Mouse (Mus musculus) liver, embryonic 12.5 days (tissue): Measurements from ENCODE around the gene Tut7. TPM values are rescaled to one million over a fixed set of nuclear protein-coding genes. Genes with fewer than 3 reads are reported as not detected.
"Not testable (repeated sequence)": the region's sequence is repeated elsewhere in the genome, so short reads cannot be mapped to it uniquely, and the experiment has no call there.

ENCODE experiments used
- ATAC-seq: fragments of 200-750 bp; cut with Nextera tagmentation; 2 replicates; pipeline ENCODE4 v1.8.0; 2017; ENCODE audit warnings: moderate number of reproducible peaks, mild to moderate bottlenecking, moderate library complexity
- H3K27ac ChIP-seq: fragments of 300-500 bp; sonication (generic); 2 replicates; pipeline ENCODE4 v1.5.1; 2016; ENCODE audit warnings: mild to moderate bottlenecking
- H3K27me3 ChIP-seq: fragments of 300-500 bp; sonication (generic); replicated peaks from 2 replicates; pipeline ENCODE4 v1.6.1; 2016; ENCODE audit warnings: mild to moderate bottlenecking, moderate library complexity
- H3K36me3 ChIP-seq: fragments of 300-500 bp; sonication (generic); 2 replicates; pipeline ENCODE4 v1.6.1; 2016; ENCODE audit warnings: mild to moderate bottlenecking, moderate library complexity
- H3K4me1 ChIP-seq: fragments of 300-500 bp; sonication (generic); 2 replicates; pipeline ENCODE4 v1.6.1; 2016
- H3K4me2 ChIP-seq: fragments of 300-500 bp; sonication (generic); 2 replicates; pipeline ENCODE4 v1.6.1; 2016; ENCODE audit warnings: mild to moderate bottlenecking, moderate library complexity
- H3K4me3 ChIP-seq: fragments of 300-500 bp; sonication (generic); 2 replicates; pipeline ENCODE4 v1.5.1; 2016; ENCODE audit warnings: mild to moderate bottlenecking, moderate library complexity
- H3K9ac ChIP-seq: fragments of 300-500 bp; sonication (generic); 2 replicates; pipeline ENCODE4 v1.6.1; 2016; ENCODE audit warnings: mild to moderate bottlenecking, moderate library complexity
- H3K9me3 ChIP-seq: fragments of 300-500 bp; sonication (generic); replicated peaks from 2 replicates; pipeline ENCODE4 v1.6.1; 2016; ENCODE audit warnings: mild to moderate bottlenecking, moderate library complexity
- WGBS: fragments of 180-500 bp; shearing (Covaris S2); methylation state at CpG from one replicate; pipeline ENCODE4 v1.1.7; 2016; ENCODE audit not compliant: insufficient replicate concordance; 5-methylcytosine and 5-hydroxymethylcytosine counted together
- polyA plus RNA-seq: library from polyadenylated mRNA; unstranded; fragments of >200 nt; fragmentation: Nextera tagmentation; extraction: Ambion mirVana; gene quantifications from 2 replicates; pipeline ENCODE4 v1.2.1, GENCODE M21; 2016

Gene Tut7
- polyA plus RNA-seq, 1 experiment from 2014 or later, result 66.3 TPM

DNA sequence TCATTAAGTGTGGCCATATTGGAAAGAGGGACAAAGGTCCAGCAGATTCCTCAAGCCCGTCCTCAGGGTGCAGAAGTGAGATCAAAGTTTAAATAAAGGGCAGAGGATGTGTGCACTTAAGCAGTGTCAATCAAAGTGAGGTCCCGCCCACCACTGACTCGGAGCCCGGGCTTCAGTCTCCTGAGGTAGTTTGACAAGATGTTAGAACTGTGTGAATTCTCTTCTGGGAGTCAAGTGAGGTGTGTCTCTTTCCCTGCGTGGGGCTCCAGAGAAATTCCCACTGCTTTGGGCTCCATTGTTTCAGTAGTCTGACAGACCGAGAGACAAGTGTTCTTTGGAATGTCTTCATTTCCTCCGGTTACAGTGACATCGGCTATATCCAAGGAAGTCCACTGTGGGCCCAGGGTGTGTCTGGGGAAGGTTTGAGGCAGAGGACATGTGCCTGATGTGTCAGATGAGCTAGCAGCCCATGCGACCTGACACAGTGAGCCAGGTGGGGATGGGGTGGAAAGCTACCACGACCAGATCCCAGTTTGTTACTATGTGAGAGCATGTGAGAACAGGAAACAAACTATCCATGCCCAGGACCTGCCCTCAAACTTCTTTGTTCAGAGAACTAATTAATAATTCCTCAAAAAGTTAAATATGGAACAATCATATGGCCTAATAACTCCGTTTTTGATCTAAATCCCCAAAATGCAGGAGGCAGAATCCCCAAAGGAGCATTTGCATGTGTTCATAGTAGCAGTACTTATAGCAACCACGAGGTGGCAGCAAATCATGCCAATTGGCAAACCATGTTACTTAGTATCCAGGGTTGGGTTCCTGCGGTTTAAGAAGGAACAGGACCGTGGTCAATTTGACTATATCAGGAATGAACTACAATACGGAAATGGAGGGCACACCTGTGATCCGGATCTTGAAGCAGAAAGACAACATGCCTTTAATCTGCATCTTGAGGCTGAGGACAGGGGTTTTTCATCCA, 19.6 kb upstream of the Tut7 start:
- H3K4me1 ChIP-seq, result peaks cover 19% of the 10 kb centered on the region
- H3K27me3 ChIP-seq, result 0 out of 2 replicates have a peak, but pooled peaks cover 3% of the 10 kb centered on the region
- H3K9me3 ChIP-seq, result no peaks in the 10 kb centered on the region
- H3K4me3 ChIP-seq, result peak overlapping the region; percentile 36
- H3K36me3 ChIP-seq, result no peaks in the 10 kb centered on the region
- ATAC-seq, result peak; percentile 72
- WGBS, result 22% methylated on average over 16 of the region's 16 CpGs
- H3K9ac ChIP-seq, result peak overlapping the region; percentile 37
- H3K4me2 ChIP-seq, result peak overlapping the region; percentile 62
- H3K27ac ChIP-seq, result no peak overlapping the region

DNA sequence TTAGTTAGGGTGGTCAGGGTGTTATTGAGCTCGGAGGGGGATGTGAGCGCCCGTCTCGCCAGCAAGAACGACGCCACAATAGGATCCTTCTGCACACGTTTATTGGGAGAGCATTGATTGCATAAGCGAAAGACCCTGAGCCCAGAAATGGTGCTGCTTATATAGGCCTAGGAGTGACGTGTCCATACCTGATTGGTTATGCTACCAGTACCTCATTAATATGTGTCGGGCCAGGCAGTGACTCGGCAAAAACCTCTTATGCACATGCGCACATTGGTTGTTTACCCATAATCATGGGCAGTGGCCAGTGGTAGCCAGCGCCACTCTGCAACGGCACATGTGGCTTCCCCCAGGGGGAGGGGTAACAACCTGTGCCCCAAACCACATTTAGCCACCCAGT, 18.8 kb upstream of the Tut7 start:
- not testable (repeated sequence) for ATAC-seq, H3K27ac ChIP-seq, H3K4me3 ChIP-seq, H3K27me3 ChIP-seq, H3K9me3 ChIP-seq, H3K36me3 ChIP-seq, H3K9ac ChIP-seq
- peak overlapping the region; percentile 62 for H3K4me2 ChIP-seq
- WGBS, result 79% methylated on average over 13 of the region's 14 CpGs
- peaks cover 23% of the 10 kb centered on the region for H3K4me1 ChIP-seq

GRCm38 (mm10) chr13:59840429-59841169, 17.7 kb upstream of the Tut7 start:
- peak; percentile 64; the same call in 1 of the 2 replicates for ATAC-seq
- Histone ChIP-seq H3K27ac (peak overlapping the region; percentile 64), H3K9ac (no peak overlapping the region), H3K36me3 (no peaks in the 10 kb centered on the region), H3K27me3 (0 out of 2 replicates have a peak, but pooled peaks cover 3% of the 10 kb centered on the region), H3K4me2 (no peak overlapping the region), H3K9me3 (no peaks in the 10 kb centered on the region), H3K4me3 (no peak overlapping the region), H3K4me1 (peaks cover 35% of the 10 kb centered on the region)
- 63% methylated on average over 11 of the region's 11 CpGs for WGBS

- Histone ChIP-seq H3K9me3 (no peaks in the 10 kb centered on the region), H3K36me3 (no peaks in the 10 kb centered on the region), H3K27me3 (no peaks in the 10 kb centered on the region), H3K4me1 (peaks cover 47% of the 10 kb centered on the region), H3K4me3 (no peak overlapping the region), H3K9ac (no peak overlapping the region), H3K27ac (peak overlapping the region; percentile 39), H3K4me2 (no peak overlapping the region)
- WGBS, result 82% methylated on average over 9 of the region's 9 CpGs
- no peak for ATAC-seq
Observed at GRCm38 (mm10) chr13:59839356-59839755, 16.4 kb upstream of the Tut7 start.

- no peak overlapping the region for H3K4me3 ChIP-seq
- no peaks in the 10 kb centered on the region for H3K27me3 ChIP-seq
- H3K36me3 ChIP-seq, result no peaks in the 10 kb centered on the region
- WGBS, result 85% methylated on average over 3 of the region's 3 CpGs
- no peak for ATAC-seq
- peaks cover 47% of the 10 kb centered on the region for H3K4me1 ChIP-seq
- H3K9me3 ChIP-seq, result no peaks in the 10 kb centered on the region
- no peak overlapping the region for H3K27ac ChIP-seq
- H3K9ac ChIP-seq, result no peak overlapping the region
- no peak overlapping the region for H3K4me2 ChIP-seq
Observed at GRCm38 (mm10) chr13:59838464-59838863, 15.5 kb upstream of the Tut7 start.

DNA sequence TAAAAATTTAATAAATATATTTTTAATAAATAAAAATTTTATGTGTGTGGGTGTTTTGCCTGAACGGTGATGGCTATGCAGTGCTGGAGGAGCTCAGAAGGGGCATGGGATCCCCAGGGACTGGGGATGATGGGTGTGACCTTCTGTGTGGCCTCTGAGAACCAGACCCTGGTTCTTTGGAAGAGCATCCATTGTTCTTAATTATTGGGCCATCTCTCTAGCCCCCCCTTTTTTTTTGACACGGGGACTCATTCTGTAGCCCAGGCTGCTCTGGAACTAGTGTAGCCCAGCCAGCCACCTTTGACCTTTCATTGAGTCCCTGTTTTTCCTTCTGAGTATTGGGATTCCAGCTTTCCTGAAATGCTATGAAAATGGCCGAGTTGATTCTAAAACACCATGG, 13.9 kb upstream of the Tut7 start:
- Histone ChIP-seq H3K27me3 (no peaks in the 10 kb centered on the region), H3K4me2 (no peak overlapping the region), H3K9me3 (no peaks in the 10 kb centered on the region), H3K27ac (no peak overlapping the region), H3K4me3 (no peak overlapping the region), H3K4me1 (peaks cover 52% of the 10 kb centered on the region), H3K9ac (no peak overlapping the region), H3K36me3 (no peaks in the 10 kb centered on the region)
- no peak for ATAC-seq
- WGBS, result 75% methylated on average over 3 of the region's 3 CpGs

- Histone ChIP-seq H3K27ac (peak overlapping the region; percentile 78), H3K9ac (peak overlapping the region; percentile 20; the same call in 1 of the 2 replicates), H3K4me1 (peaks cover 50% of the 10 kb centered on the region), H3K4me3 (no peak overlapping the region), H3K4me2 (peak overlapping the region; percentile 52), H3K27me3 (no peaks in the 10 kb centered on the region), H3K36me3 (no peaks in the 10 kb centered on the region), H3K9me3 (no peaks in the 10 kb centered on the region)
- ATAC-seq, result peak; percentile 42
- 32% methylated on average over 14 of the region's 14 CpGs for WGBS
Observed at GRCm38 (mm10) chr13:59836101-59836798, 13.3 kb upstream of the Tut7 start.

DNA sequence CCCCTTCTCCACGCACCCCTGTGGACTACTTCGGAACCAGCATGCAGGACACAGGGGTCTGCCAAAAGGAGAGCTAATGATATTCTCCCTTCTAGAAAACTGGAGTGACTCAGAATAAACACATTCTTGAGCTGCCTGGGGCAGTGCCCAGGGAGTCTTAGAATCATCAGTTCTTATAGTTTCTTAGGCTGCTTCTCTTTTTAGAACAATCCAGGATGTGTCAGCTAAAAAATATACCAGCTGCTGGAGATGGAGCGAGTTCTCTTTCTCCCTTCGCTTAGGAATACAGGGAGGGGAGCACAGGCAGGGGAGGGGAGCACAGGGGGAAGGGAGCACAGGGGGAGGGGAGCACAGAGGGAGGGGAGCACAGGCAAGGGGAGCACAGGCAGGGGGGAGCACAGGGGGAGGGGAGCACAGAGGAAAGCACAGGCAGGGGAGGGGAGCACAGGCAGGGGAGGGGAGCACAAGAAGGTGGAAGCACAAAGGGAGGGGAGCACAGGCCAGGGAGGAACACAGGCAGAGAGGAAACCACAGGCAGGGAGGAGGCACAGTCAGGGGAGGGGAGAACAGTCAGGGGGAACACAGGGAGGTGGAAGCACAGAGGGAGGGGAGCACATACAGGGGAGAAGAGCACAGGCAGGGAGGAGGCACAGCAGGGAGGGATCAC, 12.0 kb upstream of the Tut7 start:
- peaks cover 41% of the 10 kb centered on the region for H3K4me1 ChIP-seq
- no peak overlapping the region for H3K4me3 ChIP-seq
- H3K27ac ChIP-seq, result peak overlapping the region; percentile 78
- no peaks in the 10 kb centered on the region for H3K9me3 ChIP-seq
- H3K4me2 ChIP-seq, result no peak overlapping the region
- H3K9ac ChIP-seq, result peak overlapping the region; percentile 12; the same call in 1 of the 2 replicates
- 60% methylated on average over 4 of the region's 4 CpGs for WGBS
- H3K27me3 ChIP-seq, result no peaks in the 10 kb centered on the region
- peak; percentile 53 for ATAC-seq
- H3K36me3 ChIP-seq, result no peaks in the 10 kb centered on the region

DNA sequence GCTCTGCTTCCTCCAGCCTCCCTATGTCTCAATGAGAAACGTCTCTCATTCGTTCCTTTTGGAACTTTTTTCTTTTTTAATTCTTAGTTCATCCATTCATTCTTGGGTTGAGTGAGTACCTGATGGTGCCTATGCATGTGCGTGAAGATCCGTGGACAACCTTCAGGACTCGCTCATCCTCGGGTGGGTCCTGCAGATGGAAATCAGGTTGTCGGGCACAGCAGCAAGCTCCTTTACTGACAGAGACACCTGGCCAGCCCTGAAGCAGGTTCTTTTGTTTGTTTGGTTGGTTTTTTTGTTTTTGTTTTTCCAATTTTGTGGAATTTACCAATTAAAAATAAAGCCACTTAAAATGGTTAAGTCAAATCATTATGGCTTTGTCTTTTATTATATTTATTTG, 9.9 kb upstream of the Tut7 start:
- H3K27ac ChIP-seq, result no peak overlapping the region
- H3K27me3 ChIP-seq, result no peaks in the 10 kb centered on the region
- H3K4me1 ChIP-seq, result peaks cover 41% of the 10 kb centered on the region
- H3K9me3 ChIP-seq, result no peaks in the 10 kb centered on the region
- no peaks in the 10 kb centered on the region for H3K36me3 ChIP-seq
- ATAC-seq, result no peak
- no peak overlapping the region for H3K4me2 ChIP-seq
- no peak overlapping the region for H3K4me3 ChIP-seq
- H3K9ac ChIP-seq, result no peak overlapping the region
- 72% methylated on average over 7 of the region's 7 CpGs for WGBS

GRCm38 (mm10) chr13:59832454-59832853, 9.5 kb upstream of the Tut7 start:
- 52% methylated on average over 7 of the region's 7 CpGs for WGBS
- Histone ChIP-seq H3K27ac (0 out of 2 replicates have a peak overlapping the region, but pooled peaks have one; percentile 3), H3K36me3 (no peaks in the 10 kb centered on the region), H3K9me3 (no peaks in the 10 kb centered on the region), H3K27me3 (no peaks in the 10 kb centered on the region), H3K4me1 (peaks cover 41% of the 10 kb centered on the region), H3K4me2 (no peak overlapping the region), H3K9ac (no peak overlapping the region), H3K4me3 (no peak overlapping the region)
- peak; percentile 35 for ATAC-seq

DNA sequence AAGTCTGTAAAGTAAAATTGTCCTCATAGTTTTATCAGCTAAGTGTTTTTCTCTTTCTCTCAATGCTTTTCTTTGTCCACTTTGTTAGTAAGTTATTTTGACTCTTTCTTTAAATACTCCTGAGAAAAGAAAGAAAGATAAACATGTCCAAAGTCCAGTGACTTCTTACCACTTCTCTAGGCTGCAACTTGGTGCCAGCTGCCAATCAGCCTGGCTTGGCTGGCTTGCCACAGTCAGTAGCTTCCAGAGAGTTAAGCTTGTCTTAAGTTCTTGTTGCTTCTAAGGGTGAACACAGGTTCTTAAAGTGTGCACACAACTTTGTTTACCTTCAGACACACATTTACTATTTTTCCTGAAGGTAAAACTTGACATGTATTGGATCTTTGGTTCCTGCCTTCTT, 3.0 kb upstream of the Tut7 start:
- Histone ChIP-seq H3K4me1 (peaks cover 42% of the 10 kb centered on the region), H3K4me3 (no peak overlapping the region), H3K4me2 (no peak overlapping the region), H3K9ac (no peak overlapping the region), H3K9me3 (no peaks in the 10 kb centered on the region), H3K27ac (no peak overlapping the region), H3K27me3 (no peaks in the 10 kb centered on the region), H3K36me3 (peaks cover 8% of the 10 kb centered on the region)
- no peak for ATAC-seq
